Mouse (Mus musculus) small intestine, adult 2 months (tissue): ENCODE results near the gene Fxyd4. TPM values are rescaled to one million over a fixed set of nuclear protein-coding genes. Genes with fewer than 3 reads are reported as not detected.

Experiments
- H3K27ac ChIP-seq: fragments of 200-500 bp; 2 replicates; pipeline ENCODE4 v1.5.1; 2012; ENCODE audit warnings: low read depth, low read length, control low read depth, inconsistent platforms; ENCODE audit not compliant: insufficient read depth
- H3K27me3 ChIP-seq: fragments of 200-500 bp; 2 replicates; pipeline ENCODE4 v1.6.1; 2012; ENCODE audit warnings: mild to moderate bottlenecking, moderate library complexity, low read length, inconsistent platforms; ENCODE audit not compliant: control insufficient read depth, insufficient read depth
- H3K36me3 ChIP-seq: fragments of 200-500 bp; 2 replicates; pipeline ENCODE4 v1.6.1; 2012; ENCODE audit warnings: mild to moderate bottlenecking, low read length, control low read depth, inconsistent platforms; ENCODE audit not compliant: control insufficient read depth, insufficient read depth
- H3K4me1 ChIP-seq: fragments of 200-500 bp; 2 replicates; pipeline ENCODE4 v1.6.1; 2012; ENCODE audit warnings: low read length, inconsistent platforms, mixed read lengths; ENCODE audit not compliant: control insufficient read depth, insufficient read depth, insufficient read length
- H3K4me3 ChIP-seq: fragments of 200-500 bp; 2 replicates; pipeline ENCODE4 v1.5.1; 2012; ENCODE audit warnings: low read depth, mild to moderate bottlenecking, control low read depth, inconsistent platforms, low read length, moderate library complexity
- CTCF ChIP-seq: fragments of 200-500 bp; IDR thresholded peaks from 2 replicates; pipeline ENCODE4 v1.5.1; 2012; ENCODE audit warnings: low read depth, mild to moderate bottlenecking, control low read depth, inconsistent platforms, low read length, moderate library complexity, mixed read lengths; ENCODE audit not compliant: insufficient replicate concordance, insufficient read length; ENCODE audit errors: extremely low read depth
- POLR2A ChIP-seq: fragments of 200-500 bp; IDR thresholded peaks from 2 replicates; pipeline ENCODE4 v1.6.1; 2012; ENCODE audit warnings: low read depth, mild to moderate bottlenecking, control low read depth, inconsistent platforms, low read length, moderate library complexity
- WGBS: fragments of 180-500 bp; shearing (Covaris S2); methylation state at CpG from one replicate; pipeline ENCODE4 v1.1.7; 2018; 5-methylcytosine and 5-hydroxymethylcytosine counted together
- polyA plus RNA-seq: library from polyadenylated mRNA; depleted of rRNA; stranded (reverse); fragments of >200 nt; gene quantifications from 2 replicates; pipeline ENCODE4 v1.2.3, GENCODE M21; 2012

Gene Fxyd4
- polyA plus RNA-seq, 1 experiment = not detected

DNA sequence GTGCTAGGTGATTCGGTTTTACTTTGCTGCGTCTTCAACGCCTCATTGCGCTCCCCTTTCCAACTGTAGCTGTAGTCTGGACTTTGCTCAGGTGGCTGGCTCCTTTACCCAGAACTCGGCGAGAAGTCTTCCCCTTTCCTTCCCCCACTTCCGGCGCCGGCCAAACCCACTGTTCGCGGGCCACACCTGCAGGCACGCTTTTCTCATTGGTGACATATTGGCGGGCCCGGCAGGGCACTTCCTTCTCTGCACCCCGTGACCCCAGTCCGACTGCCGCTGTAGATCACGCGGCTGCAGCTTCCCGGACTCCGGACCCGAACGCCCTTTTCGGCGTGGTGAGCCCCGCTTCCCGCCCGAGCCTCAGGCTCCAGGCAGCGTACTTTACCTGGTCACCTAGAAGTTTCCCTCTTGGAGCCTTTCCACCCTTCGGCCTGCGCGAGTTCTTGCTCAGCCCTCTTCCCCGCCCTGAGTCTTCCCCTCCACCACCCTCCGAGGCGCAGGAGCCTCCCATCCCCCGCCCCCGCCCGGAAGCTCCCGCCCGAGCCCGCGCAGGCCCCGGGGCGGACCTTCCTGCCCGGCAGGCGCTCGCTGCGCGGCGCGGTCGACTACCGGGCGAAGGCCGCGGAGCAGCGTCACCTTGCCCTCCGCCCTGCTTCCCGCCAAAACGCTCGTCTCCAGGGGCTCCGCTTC, 20.6 kb downstream of the Fxyd4 start:
- H3K4me1 ChIP-seq = peaks cover 6% of the 10 kb centered on the region; the same call in 1 of the 2 replicates
- no peaks in the 10 kb centered on the region for H3K27me3 ChIP-seq
- WGBS = under 1% methylated on average over 62 of the region's 62 CpGs
- peak; percentile 72; the same call in 1 of the 2 replicates for TF ChIP-seq POLR2A
- no peak for TF ChIP-seq CTCF
- peaks cover 19% of the 10 kb centered on the region for H3K36me3 ChIP-seq
- H3K4me3 ChIP-seq = peak overlapping the region; percentile 73
- H3K27ac ChIP-seq = peak overlapping the region; percentile 97

DNA sequence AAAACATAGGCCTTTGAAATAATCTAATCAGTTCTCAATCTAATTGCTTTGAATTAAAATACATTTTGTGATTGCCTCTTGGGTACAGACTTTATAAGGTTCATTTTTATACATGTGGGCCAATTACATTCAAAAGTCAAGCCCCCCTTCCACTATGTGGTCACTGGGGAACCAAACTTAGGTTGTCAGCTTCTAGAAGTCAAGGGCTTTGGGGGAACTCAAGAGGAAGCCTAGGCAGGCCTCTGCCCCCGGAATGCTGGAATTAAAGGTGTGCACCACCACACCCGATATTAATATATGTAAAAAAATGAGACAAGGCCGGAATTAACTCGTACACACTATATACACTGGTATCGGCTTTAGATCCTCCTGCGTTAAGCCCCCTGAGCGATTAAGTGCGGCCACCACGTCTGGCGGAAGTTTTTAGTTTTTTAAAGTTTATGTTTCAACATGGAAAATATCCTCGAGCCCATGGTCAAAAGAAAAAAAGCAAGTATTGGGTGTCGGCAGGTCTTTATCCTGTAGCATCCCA, 21.2 kb downstream of the Fxyd4 start:
- peaks cover 13% of the 10 kb centered on the region for H3K36me3 ChIP-seq
- H3K27me3 ChIP-seq = no peaks in the 10 kb centered on the region
- peak overlapping the region; percentile 97 for H3K27ac ChIP-seq
- WGBS = under 1% methylated on average over 12 of the region's 12 CpGs
- peaks cover 6% of the 10 kb centered on the region; the same call in 1 of the 2 replicates for H3K4me1 ChIP-seq
- peak overlapping the region; percentile 73 for H3K4me3 ChIP-seq
- no peak for TF ChIP-seq POLR2A
- TF ChIP-seq CTCF = no peak

DNA sequence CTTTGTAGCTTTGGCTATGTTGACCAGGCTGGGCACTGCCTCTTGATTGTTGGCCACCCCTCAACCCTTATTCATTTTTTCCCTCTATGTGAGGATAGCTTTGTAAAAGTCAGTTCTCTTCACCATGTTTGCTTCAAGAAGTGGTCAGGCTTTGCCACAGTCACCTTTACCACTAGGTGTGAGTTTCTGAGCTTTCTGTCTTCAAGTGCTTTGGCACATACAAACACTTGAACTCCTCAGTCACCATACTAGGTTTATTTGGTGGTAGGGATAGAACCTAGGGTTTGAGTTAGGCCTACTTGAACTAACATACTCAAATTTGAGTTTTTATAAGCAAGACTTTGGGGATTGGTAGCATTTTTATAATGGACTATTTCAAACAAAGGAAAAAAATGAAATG, 23.0 kb downstream of the Fxyd4 start:
- H3K36me3 ChIP-seq = peaks cover 2% of the 10 kb centered on the region; the same call in 1 of the 2 replicates
- H3K27ac ChIP-seq = no peak overlapping the region
- H3K4me3 ChIP-seq = no peak overlapping the region
- peaks cover 11% of the 10 kb centered on the region; the same call in 1 of the 2 replicates for H3K4me1 ChIP-seq
- TF ChIP-seq POLR2A (no peak), CTCF (no peak)
- H3K27me3 ChIP-seq = no peaks in the 10 kb centered on the region

DNA sequence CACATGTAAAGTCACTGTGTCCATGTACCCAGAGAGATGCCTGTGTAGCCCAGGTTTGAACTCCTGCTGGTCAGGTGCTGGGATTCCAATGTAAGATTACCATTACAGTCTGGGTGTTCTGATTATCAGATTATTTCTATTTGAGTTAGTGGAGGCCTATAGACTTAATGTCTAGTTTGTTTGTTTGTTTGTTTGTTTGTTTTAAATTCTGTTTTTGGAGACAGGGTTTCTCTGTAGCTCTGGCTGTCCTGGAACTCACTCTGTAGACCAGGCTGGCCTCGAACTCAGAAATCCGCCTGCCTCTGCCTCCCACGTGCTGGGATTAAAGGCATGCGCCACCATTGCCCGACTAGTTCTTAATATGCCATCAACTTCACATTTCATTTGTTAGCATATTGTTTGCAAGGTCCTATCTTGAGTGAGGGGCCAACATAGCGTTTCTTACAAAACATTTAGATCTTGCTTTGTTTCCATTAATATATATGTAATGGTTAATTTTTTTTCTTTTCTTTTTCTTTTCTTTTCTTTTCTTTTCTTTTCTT, 27.3 kb downstream of the Fxyd4 start:
- TF ChIP-seq CTCF (no peak), POLR2A (no peak)
- no peak overlapping the region for H3K4me3 ChIP-seq
- 41% methylated on average over 6 of the region's 6 CpGs for WGBS
- peaks cover 14% of the 10 kb centered on the region; the same call in 1 of the 2 replicates for H3K4me1 ChIP-seq
- H3K36me3 ChIP-seq = no peaks in the 10 kb centered on the region
- H3K27ac ChIP-seq = no peak overlapping the region
- no peaks in the 10 kb centered on the region for H3K27me3 ChIP-seq

DNA sequence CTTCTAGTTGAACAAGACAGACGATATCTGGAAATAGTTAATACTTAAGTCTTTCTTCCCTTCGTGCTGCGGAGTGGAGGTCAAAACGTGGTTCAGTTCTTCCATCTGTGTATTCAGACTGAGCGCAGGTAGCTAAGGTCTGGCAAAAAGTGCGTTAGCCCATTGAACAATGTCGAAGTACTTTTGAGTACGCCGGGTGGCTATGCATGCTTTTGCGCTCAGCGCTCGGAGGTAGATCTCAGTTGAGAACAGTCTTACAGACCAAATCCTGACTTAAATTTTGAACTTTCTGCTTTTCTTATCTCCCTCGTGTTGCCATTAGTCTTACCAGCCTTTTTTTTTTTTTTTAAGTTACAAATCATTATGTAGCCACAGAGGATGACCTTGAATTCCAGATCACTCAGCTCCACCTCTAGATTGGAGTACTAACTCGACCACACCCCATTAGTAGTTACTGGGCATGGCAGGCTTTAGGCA, 29.0 kb downstream of the Fxyd4 start:
- no peak for TF ChIP-seq POLR2A
- no peak for TF ChIP-seq CTCF
- peak overlapping the region; percentile 84 for H3K27ac ChIP-seq
- 1% methylated on average over 14 of the region's 14 CpGs for WGBS

DNA sequence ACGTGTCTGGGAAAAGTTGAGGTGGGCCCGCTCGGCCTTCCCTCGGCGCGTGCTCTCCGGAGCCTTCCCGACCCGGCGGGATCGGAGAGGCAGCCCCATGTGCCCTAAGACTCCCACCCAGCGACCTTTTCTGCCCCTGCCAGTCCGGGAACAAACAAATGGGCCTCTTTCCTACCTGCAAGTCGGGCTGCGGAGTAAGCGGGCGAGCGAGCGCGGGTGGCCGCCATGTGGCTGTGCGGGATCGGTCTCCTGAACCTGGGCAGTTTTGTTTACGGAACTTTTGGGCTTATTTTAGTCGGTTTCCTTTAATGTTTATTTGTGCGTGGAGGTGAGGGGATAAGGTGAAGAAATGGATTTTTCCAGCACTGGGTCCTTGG, 29.5 kb downstream of the Fxyd4 start:
- Histone ChIP-seq H3K27me3 (no peaks in the 10 kb centered on the region), H3K4me1 (peaks cover 10% of the 10 kb centered on the region; the same call in 1 of the 2 replicates), H3K36me3 (no peaks in the 10 kb centered on the region), H3K4me3 (peak overlapping the region; percentile 93), H3K27ac (peak overlapping the region; percentile 84)
- TF ChIP-seq CTCF (no peak), POLR2A (no peak)
- under 1% methylated on average over 26 of the region's 26 CpGs for WGBS

More for the DNA sequence above, 29.0 kb downstream of the Fxyd4 start:
- H3K4me1 ChIP-seq = peaks cover 10% of the 10 kb centered on the region; the same call in 1 of the 2 replicates
- H3K4me3 ChIP-seq = peak overlapping the region; percentile 93
- H3K27me3 ChIP-seq = no peaks in the 10 kb centered on the region
- H3K36me3 ChIP-seq = no peaks in the 10 kb centered on the region
